Mouse (Mus musculus) induced T-regulatory cell, adult 2 months (primary cell): ENCODE results near the gene Soat2.
A peak's percentile ranks its signal among the peaks of the same experiment; 100 is the strongest.

Experiments used
- DNase-seq: peaks from one replicate; pipeline ENCODE4 v3.0.0-alpha.2; 2012; ENCODE audit warnings: low read depth

Gene Soat2

GRCm38 (mm10) chr15:102114651-102115260 is 35.6 kb upstream of the Soat2 start:
- no peak for DNase-seq

- peak; percentile 74 for DNase-seq
Observed at GRCm38 (mm10) chr15:102115731-102116231, 34.5 kb upstream of the Soat2 start.

GRCm38 (mm10) chr15:102116753-102117415 is 33.4 kb upstream of the Soat2 start:
- DNase-seq = no peak

GRCm38 (mm10) chr15:102117461-102118443 is 32.6 kb upstream of the Soat2 start:
- no peak for DNase-seq

GRCm38 (mm10) chr15:102118591-102118990 is 31.7 kb upstream of the Soat2 start:
- no peak for DNase-seq

- no peak for DNase-seq
Observed at GRCm38 (mm10) chr15:102119121-102119830, 31.1 kb upstream of the Soat2 start.

GRCm38 (mm10) chr15:102119831-102120170 is 30.5 kb upstream of the Soat2 start:
- DNase-seq = no peak

- DNase-seq = no peak
Observed at GRCm38 (mm10) chr15:102120530-102120929, 29.8 kb upstream of the Soat2 start.

GRCm38 (mm10) chr15:102126303-102126702 is 24.0 kb upstream of the Soat2 start:
- no peak for DNase-seq

- no peak for DNase-seq
Observed at GRCm38 (mm10) chr15:102133314-102133713, 17.0 kb upstream of the Soat2 start.

GRCm38 (mm10) chr15:102134709-102135108 is 15.6 kb upstream of the Soat2 start:
- DNase-seq = no peak

GRCm38 (mm10) chr15:102135522-102136128 is 14.7 kb upstream of the Soat2 start:
- no peak for DNase-seq

- peak; percentile 99 for DNase-seq
Observed at GRCm38 (mm10) chr15:102136129-102136758, 14.1 kb upstream of the Soat2 start, which contains the start of gene Spryd3. Gene Spryd3, minus strand, starts transcription at chr15:102136234.

- DNase-seq = no peak
Observed at GRCm38 (mm10) chr15:102141120-102141519, 9.2 kb upstream of the Soat2 start.

- no peak for DNase-seq
Observed at GRCm38 (mm10) chr15:102142914-102143912, 7.1 kb upstream of the Soat2 start.

- no peak for DNase-seq
Observed at GRCm38 (mm10) chr15:102144274-102144711, 6.0 kb upstream of the Soat2 start, which contains the start of gene Igfbp6. Gene Igfbp6, plus strand, starts transcription at chr15:102144362.

- DNase-seq = no peak
Observed at GRCm38 (mm10) chr15:102144726-102145125, 5.6 kb upstream of the Soat2 start.

GRCm38 (mm10) chr15:102145330-102145729 is 5.0 kb upstream of the Soat2 start:
- no peak for DNase-seq

- no peak for DNase-seq
Observed at GRCm38 (mm10) chr15:102146089-102146488, 4.2 kb upstream of the Soat2 start.
